Mouse (Mus musculus) limb, embryonic 11.5 days (tissue): ENCODE data around the gene Hoxa6. TPM values are rescaled to one million over a fixed set of nuclear protein-coding genes. Genes with fewer than 3 reads are reported as not detected.

Source experiments
- ATAC-seq: fragments of 200-750 bp; cut with Nextera tagmentation; 2 replicates; pipeline ENCODE4 v1.8.0; 2017; ENCODE audit warnings: low read depth; ENCODE audit not compliant: insufficient number of reproducible peaks, low FRiP score, low TSS enrichment
- DNase-seq: peaks from one replicate; pipeline ENCODE4 v3.0.0-alpha.2; 2015; ENCODE audit warnings: low spot score
- H3K27ac ChIP-seq: fragments of 300-500 bp; sonication (generic); replicated peaks from 2 replicates; pipeline ENCODE4 v1.5.1; 2014; ENCODE audit warnings: low read depth, mild to moderate bottlenecking, low read length
- H3K27me3 ChIP-seq: fragments of 300-500 bp; sonication (generic); 2 replicates; pipeline ENCODE4 v1.6.1; 2014; ENCODE audit warnings: mild to moderate bottlenecking, low read length, mixed read lengths; ENCODE audit not compliant: control insufficient read depth, insufficient read depth
- H3K36me3 ChIP-seq: fragments of 300-500 bp; sonication (generic); 2 replicates; pipeline ENCODE4 v1.6.1; 2014; ENCODE audit warnings: mild to moderate bottlenecking, low read length, moderate library complexity, mixed read lengths; ENCODE audit not compliant: control insufficient read depth, insufficient read depth
- H3K4me1 ChIP-seq: fragments of 300-500 bp; sonication (generic); 2 replicates; pipeline ENCODE4 v1.6.1; 2014; ENCODE audit warnings: low read length, mixed read lengths; ENCODE audit not compliant: control insufficient read depth, insufficient read depth
- H3K4me2 ChIP-seq: fragments of 300-500 bp; sonication (generic); 2 replicates; pipeline ENCODE4 v1.6.1; 2014; ENCODE audit warnings: low read depth, mild to moderate bottlenecking, moderate library complexity; ENCODE audit not compliant: severe bottlenecking
- H3K4me3 ChIP-seq: fragments of 300-500 bp; sonication (generic); 2 replicates; pipeline ENCODE4 v1.5.1; 2014; ENCODE audit warnings: low read depth, low read length
- H3K9ac ChIP-seq: fragments of 300-500 bp; sonication (generic); 2 replicates; pipeline ENCODE4 v1.6.1; 2014; ENCODE audit warnings: mild to moderate bottlenecking, low read length
- H3K9me3 ChIP-seq: fragments of 300-500 bp; sonication (generic); 2 replicates; pipeline ENCODE4 v1.6.1; 2016; ENCODE audit warnings: low read length; ENCODE audit not compliant: control insufficient read depth
- WGBS: fragments of 180-500 bp; shearing (Covaris S2); extraction: QIAGEN DNeasy Blood & Tissue Kit; methylation state at CpG from one replicate; pipeline ENCODE4 v1.1.7; 2014; 5-methylcytosine and 5-hydroxymethylcytosine counted together
- polyA plus RNA-seq: library from polyadenylated mRNA; unstranded; fragments of >200 nt; fragmentation: Nextera tagmentation; extraction: Ambion mirVana; gene quantifications from 2 replicates; pipeline ENCODE4 v1.2.1, GENCODE M21; 2014

Gene Hoxa6
- polyA plus RNA-seq: 3.5 and 4.6 TPM in 2 replicates

- no peaks in the 10 kb centered on the region for H3K9me3 ChIP-seq
- ATAC-seq (no peak), DNase-seq (peak; percentile 81)
- H3K4me2 ChIP-seq: peak within 1 kb of the TSS; percentile 98
- peak within 1 kb of the TSS; percentile 70 for H3K4me3 ChIP-seq
- under 1% methylated on average over 44 of the region's 47 CpGs for WGBS
- no peaks in the 10 kb centered on the region for H3K27me3 ChIP-seq
- peaks cover 2% of the 10 kb centered on the region; the same call in 1 of the 2 replicates for H3K36me3 ChIP-seq
- H3K4me1 ChIP-seq: peaks cover 65% of the 10 kb centered on the region
- H3K27ac ChIP-seq: peak within 1 kb of the TSS; percentile 70
- peak within 1 kb of the TSS; percentile 74 for H3K9ac ChIP-seq
Observed at GRCm38 (mm10) chr6:52208072-52208867, at the start of gene Hoxa6. Gene Hoxa6, minus strand, starts transcription at chr6:52208722.

GRCm38 (mm10) chr6:52256956-52257355, 48.4 kb upstream of the Hoxa6 start:
- Histone ChIP-seq H3K4me1 (peaks cover 12% of the 10 kb centered on the region; the same call in 1 of the 2 replicates), H3K36me3 (no peaks in the 10 kb centered on the region), H3K4me3 (peak overlapping the region; percentile 20), H3K9ac (0 out of 2 replicates have a peak overlapping the region, but pooled peaks have one; percentile 27), H3K9me3 (no peaks in the 10 kb centered on the region), H3K27ac (no peak overlapping the region), H3K27me3 (peaks cover 17% of the 10 kb centered on the region), H3K4me2 (peak overlapping the region; percentile 14; the same call in 1 of the 2 replicates)
- 0% methylated on average over 6 of the region's 6 CpGs for WGBS
- ATAC-seq (no peak), DNase-seq (peak; percentile 95)

DNA sequence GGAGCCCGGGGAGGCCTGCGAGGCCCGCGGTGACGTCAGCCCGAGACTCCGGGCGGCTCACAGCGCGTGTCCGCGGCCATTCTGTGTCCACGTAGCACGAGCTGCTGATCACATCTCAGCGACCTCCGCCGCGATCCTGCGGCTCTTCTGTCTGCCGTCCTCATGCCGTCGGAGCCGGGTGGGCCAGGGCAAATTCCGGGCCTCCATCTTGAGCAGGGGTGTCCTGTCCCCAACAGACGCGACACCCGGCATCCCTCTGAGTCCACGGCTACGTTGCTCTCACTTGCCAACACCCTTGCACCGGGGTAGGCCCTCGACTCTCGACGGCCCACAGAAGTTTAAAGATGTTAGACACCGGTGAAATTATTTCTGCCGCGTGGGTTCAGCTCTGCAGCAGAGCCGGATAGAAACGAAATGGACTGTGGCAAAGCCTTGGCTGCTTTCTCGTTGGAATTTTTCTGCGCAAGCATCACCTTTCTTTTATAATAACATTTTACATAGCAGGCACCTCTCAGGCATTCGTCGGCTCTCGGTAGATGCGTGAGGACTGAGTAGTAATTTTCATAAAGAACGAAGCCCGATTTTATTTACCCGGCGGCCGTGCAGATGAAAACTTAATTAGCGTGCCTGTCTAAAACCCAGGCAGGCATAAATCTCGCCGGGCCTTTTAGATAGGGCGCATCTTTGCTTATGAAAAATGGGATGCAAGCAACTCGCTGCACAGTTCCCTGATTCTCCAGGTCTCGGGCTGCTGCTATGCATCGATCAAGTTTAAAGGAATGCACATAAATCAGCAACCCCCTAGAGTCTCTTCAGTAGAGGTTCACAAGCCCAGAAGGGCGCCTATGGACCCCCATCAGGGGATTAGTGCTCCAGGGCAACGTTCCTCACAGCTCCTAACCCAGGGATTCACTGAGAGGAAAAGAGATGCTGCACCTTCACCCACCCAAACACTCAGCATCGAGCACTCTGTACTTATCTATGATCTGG, 45.3 kb upstream of the Hoxa6 start:
- ATAC-seq (no peak), DNase-seq (peak; percentile 72)
- under 1% methylated on average over 59 of the region's 59 CpGs for WGBS
- no peaks in the 10 kb centered on the region for H3K9me3 ChIP-seq
- H3K4me2 ChIP-seq: peak overlapping the region; percentile 76
- no peaks in the 10 kb centered on the region for H3K36me3 ChIP-seq
- peak overlapping the region; percentile 80 for H3K27ac ChIP-seq
- peak overlapping the region; percentile 42 for H3K4me3 ChIP-seq
- H3K9ac ChIP-seq: peak overlapping the region; percentile 87
- H3K4me1 ChIP-seq: peaks cover 10% of the 10 kb centered on the region; the same call in 1 of the 2 replicates
- peaks cover 6% of the 10 kb centered on the region; the same call in 1 of the 2 replicates for H3K27me3 ChIP-seq

GRCm38 (mm10) chr6:52252775-52253376, 44.4 kb upstream of the Hoxa6 start:
- H3K4me2 ChIP-seq: peak overlapping the region; percentile 76
- H3K4me3 ChIP-seq: peak overlapping the region; percentile 42
- DNase-seq (peak; percentile 77), ATAC-seq (no peak)
- H3K9ac ChIP-seq: peak overlapping the region; percentile 87
- H3K27me3 ChIP-seq: peaks cover 6% of the 10 kb centered on the region; the same call in 1 of the 2 replicates
- 2% methylated on average over 35 of the region's 35 CpGs for WGBS
- H3K36me3 ChIP-seq: no peaks in the 10 kb centered on the region
- peak overlapping the region; percentile 80 for H3K27ac ChIP-seq
- H3K4me1 ChIP-seq: peaks cover 13% of the 10 kb centered on the region
- H3K9me3 ChIP-seq: no peaks in the 10 kb centered on the region

GRCm38 (mm10) chr6:52252016-52252774, 43.7 kb upstream of the Hoxa6 start:
- Histone ChIP-seq H3K4me2 (peak overlapping the region; percentile 76), H3K36me3 (no peaks in the 10 kb centered on the region), H3K9ac (peak overlapping the region; percentile 87), H3K4me1 (peaks cover 13% of the 10 kb centered on the region), H3K4me3 (peak overlapping the region; percentile 42), H3K27ac (peak overlapping the region; percentile 80), H3K27me3 (peaks cover 6% of the 10 kb centered on the region; the same call in 1 of the 2 replicates), H3K9me3 (no peaks in the 10 kb centered on the region)
- WGBS: 2% methylated on average over 24 of the region's 24 CpGs
- DNase-seq (peak; percentile 68), ATAC-seq (no peak)

DNA sequence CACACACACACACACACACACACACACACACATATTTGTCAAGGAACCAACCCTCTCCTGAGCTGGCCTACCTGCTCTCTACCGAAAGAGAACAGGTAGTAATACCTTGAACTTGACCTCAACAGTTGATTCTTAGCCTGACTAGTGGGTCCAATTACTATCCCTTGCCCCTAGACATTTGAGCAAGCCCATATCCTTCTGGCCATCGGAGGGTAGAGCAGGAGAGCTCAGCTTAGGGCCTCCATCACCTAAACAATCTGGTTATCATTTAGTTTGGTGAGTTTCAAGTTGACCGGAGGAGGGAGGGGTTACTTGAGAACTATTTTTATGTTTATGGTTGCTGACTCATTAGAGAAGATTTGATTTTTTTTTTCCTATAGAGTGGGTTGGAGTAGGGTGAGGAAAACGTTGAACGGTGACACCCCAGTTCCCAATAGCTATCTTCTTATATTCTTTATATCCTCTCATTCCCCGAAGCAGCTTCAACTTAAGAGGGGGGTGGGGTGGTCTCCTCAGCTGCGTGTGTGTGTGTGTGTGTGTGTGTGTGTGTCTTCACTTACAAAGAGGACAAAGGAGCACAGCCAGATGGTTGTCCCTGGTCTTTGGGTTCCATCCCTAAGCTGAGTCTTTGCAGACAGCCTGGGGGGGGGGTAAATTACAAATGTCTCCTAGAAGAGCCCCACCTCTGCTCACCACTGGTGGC, 42.8 kb upstream of the Hoxa6 start:
- H3K9me3 ChIP-seq: no peaks in the 10 kb centered on the region
- no peaks in the 10 kb centered on the region for H3K36me3 ChIP-seq
- peak overlapping the region; percentile 76 for H3K4me2 ChIP-seq
- peak overlapping the region; percentile 80 for H3K27ac ChIP-seq
- H3K4me3 ChIP-seq: peak overlapping the region; percentile 42
- WGBS: 6% methylated on average over 7 of the region's 7 CpGs
- H3K9ac ChIP-seq: peak overlapping the region; percentile 87
- H3K27me3 ChIP-seq: peaks cover 6% of the 10 kb centered on the region; the same call in 1 of the 2 replicates
- DNase-seq (peak; percentile 50), ATAC-seq (0 out of 2 replicates have a peak, but pooled peaks have one; percentile 21)
- H3K4me1 ChIP-seq: peaks cover 13% of the 10 kb centered on the region

- H3K4me2 ChIP-seq: peak overlapping the region; percentile 83
- 12% methylated on average over 4 of the region's 4 CpGs for WGBS
- peak overlapping the region; percentile 94 for H3K9ac ChIP-seq
- peaks cover 13% of the 10 kb centered on the region for H3K4me1 ChIP-seq
- ATAC-seq (no peak), DNase-seq (peak; percentile 44)
- H3K4me3 ChIP-seq: peak overlapping the region; percentile 99
- no peaks in the 10 kb centered on the region for H3K9me3 ChIP-seq
- no peaks in the 10 kb centered on the region for H3K36me3 ChIP-seq
- peaks cover 4% of the 10 kb centered on the region; the same call in 1 of the 2 replicates for H3K27me3 ChIP-seq
- H3K27ac ChIP-seq: peak overlapping the region; percentile 93; the same call in 1 of the 2 replicates
Observed at GRCm38 (mm10) chr6:52249826-52250225, 41.3 kb upstream of the Hoxa6 start.
